Mouse (Mus musculus) forelimb bud, embryonic 11.5 days (tissue): ENCODE measurements around the gene Gm6377.

ENCODE experiments used
- DNase-seq: peaks from one replicate; pipeline ENCODE4 v3.0.0-alpha.2; 2012; ENCODE audit warnings: low read depth, low spot score

Gene Gm6377

GRCm38 (mm10) chrX:109196468-109196867, at the start of gene Gm6377:
Gm6377 (plus strand) TSS chrX:109196756.
- no peak for DNase-seq

DNA sequence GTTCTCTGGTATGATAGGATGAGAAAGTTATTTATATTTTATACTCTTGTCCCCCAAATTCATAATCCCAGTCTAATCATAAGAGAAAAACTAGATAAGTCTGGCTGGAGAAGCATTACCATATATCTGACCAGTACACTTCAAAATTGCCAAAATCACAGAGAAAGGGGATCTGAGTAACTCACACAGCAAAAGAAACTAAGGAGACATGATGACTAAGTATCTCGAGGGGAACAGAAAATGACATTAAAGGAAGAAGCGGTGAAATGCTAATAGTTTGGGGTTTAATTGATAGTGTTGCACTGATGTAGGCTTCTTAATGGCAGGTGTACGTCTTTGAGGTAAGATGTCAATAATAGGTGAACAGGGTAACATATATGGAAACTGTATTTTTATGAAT, 49.4 kb upstream of the Gm6377 start:
- DNase-seq: no peak

DNA sequence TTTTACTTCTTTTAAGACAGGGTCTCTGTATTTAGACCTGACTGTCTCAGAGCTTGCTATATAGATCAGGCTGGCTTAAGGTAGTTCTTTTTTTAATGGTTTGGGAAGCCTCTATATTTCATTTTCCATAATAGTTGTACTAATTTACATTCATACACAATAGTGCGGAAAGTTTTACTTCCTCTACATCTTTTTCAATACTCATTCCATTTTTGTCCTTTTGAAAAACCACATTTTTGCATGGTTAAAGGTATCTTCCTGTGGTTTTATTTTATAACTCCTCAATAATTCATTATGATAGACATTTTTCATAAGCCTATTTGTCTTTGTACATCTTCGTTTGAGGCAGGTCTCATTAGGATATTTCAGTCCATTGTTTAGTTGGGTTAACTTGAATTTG, 45.3 kb upstream of the Gm6377 start:
- no peak for DNase-seq

GRCm38 (mm10) chrX:109160326-109160725, 36.2 kb upstream of the Gm6377 start:
- no peak for DNase-seq

GRCm38 (mm10) chrX:109160901-109161300, 35.7 kb upstream of the Gm6377 start:
- no peak for DNase-seq

DNA sequence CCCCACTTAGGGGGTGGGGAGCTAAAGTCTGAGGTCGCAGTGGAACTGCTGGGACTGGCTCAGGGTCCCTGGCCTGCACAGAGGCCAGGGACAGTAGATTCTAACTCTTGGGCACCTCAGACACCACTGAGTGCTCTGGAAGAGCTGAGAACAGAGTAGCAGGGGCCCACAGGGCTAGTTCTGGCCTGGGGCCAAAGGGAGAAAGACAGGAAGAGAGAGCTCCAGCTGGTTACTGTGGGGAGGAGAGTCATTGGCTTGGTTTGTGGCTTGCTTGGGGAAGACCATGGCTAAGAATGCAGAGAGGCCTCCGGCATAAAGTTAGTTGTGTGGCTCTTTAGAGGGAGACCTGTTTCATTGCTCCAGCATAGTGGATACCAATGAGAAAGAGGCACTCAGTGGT, 21.5 kb upstream of the Gm6377 start:
- no peak for DNase-seq

DNA sequence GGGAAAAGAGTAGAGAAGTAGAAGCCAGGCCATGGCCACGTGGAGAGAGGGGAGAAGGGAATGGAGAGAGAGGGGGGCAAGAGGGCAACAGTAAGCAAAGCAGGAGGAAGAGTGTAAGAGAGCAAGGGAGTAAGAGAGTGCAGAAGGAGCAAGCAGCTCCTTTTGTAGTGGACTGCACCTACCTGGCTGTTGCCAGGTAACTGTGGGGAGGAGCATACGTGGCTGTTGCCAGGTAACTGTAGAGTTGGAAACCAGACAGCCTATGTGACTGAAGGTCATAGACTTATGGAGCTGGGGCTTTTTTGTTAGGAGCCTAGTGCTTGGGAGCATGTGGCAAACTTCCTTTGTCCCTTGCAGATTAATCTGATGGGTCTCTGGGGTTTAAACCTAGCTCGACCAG, 21.1 kb upstream of the Gm6377 start:
- no peak for DNase-seq

DNA sequence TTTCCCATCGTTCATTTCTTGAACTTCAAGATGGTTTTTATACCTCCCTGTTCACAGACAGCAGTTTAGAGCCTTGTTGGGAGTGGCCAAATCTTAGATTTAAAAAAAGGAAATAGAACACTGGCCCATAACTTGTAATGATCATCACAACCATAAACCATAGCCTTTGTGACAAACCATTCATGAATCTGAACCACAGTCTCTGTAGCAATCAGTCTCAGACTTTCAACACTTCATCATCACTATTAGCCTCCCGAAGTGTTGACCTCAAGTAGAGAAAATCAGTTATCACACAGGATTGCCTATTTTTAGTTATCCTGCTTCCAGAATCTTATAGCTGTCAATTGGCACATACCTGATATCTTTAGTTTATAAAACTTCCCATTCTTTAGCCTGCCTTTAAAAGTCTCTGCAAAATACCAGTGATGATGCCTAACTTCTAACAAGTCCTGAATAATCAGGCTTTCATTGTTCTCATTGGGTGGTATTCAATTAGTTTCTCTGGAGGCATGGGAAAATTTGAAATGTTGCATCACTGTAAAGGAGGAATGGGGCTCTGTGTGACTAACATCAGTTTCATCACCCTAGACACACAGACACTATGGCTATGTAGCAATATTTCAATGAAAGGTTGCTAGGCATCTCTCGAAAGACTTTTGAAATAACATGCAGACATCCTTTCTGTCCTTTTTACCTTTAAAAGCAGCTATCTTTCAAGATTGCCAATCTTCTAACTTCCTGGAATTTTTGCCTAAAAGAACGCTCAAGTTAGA, 11.7 kb upstream of the Gm6377 start:
- DNase-seq: no peak

- DNase-seq: no peak
These were observed 6.9 kb upstream of the Gm6377 start for GRCm38 (mm10) chrX:109189607-109190006.

GRCm38 (mm10) chrX:109190969-109191368, 5.6 kb upstream of the Gm6377 start:
- DNase-seq: no peak

- DNase-seq: no peak
These were observed 5.1 kb upstream of the Gm6377 start for GRCm38 (mm10) chrX:109191436-109191835.

- no peak for DNase-seq
These were observed 11.3 kb downstream of the Gm6377 start for GRCm38 (mm10) chrX:109207843-109208242.

DNA sequence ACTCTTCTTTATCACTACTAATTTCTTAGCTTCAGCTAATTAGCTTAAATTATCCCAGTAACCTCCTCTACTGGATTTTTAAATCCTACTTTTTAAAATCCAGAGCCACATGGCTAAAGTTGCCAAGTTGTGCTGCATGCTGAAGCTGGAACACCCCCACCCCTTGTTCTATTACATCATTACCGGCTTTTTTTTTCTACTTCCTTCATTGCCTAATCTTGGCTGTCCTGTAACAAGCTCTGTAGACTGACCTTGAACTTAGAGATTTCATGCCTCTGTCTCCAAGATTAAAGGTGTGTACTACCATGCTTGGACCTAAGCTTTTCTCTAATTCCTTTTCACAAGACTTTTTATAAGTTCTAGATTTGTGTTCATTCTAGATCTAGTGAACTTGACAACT, 32.2 kb downstream of the Gm6377 start:
- DNase-seq: no peak

DNA sequence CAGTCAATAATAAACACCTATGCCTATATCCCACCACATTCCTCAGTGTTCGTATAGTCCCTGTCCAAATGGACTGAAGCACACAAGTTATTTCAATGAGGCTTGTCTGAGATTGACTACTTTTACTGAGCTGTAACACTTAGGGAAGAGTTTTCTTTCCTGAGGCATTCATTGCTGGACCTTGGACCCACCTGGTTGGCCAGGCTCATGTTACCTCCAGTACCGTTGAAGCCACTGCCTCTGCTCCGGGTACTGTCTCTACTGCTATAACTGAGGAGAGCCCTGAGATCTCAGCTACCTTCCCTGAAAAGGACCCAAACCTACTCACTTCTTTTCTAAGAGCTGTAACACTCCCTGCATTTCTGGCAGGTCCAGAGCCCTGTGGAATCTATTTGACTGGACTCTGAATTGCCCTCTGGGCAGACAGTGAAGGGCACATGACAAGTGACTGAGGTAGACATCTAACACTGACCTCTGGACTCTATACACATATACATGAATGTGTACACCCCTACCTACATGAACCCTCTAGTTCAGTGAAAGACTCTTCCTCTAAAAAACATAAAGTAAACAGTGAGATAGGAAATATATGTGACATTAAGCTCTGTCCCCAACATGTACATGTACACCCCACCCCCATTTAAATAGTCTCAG, 39.0 kb downstream of the Gm6377 start:
- no peak for DNase-seq

GRCm38 (mm10) chrX:109238163-109238562, 41.6 kb downstream of the Gm6377 start:
- DNase-seq: peak; percentile 1
